8 mouse cellular contexts compared by ENCODE assay signal in genomic region chr7:133003421-133003820, GRCm38 (mm10).
DNase-seq lines count a peak whose midpoint lies in the region.

No protein-coding gene starts in this region.

- DNase-seq in B cell, adult 2 months = peak; percentile 72 to 78
- DNase-seq in R1 (ENCODE audit: low read depth, low spot score) = peak; percentile 85
- peak; percentile 95 to 97 for DNase-seq in cerebellum, postnatal 14 days
- peak; percentile 81 for DNase-seq in gastrocnemius, postnatal 10 days
- peak; percentile 90 for DNase-seq in layer of hippocampus, adult 11-12 months (ENCODE audit: low spot score)
- peak; percentile 76 to 81 for DNase-seq in lung, adult 18-20 months
- DNase-seq in retina, postnatal 1 day = peak; percentile 86
- DNase-seq in thymus, postnatal 36 days = peak; percentile 65 to 68

Comparison
In these comparisons a context has a peak if more than half of its experiments do, and no peak if none do; other contexts are left out.
1. Peak in every context shown above with its lines: DNase-seq.